Mouse (Mus musculus): Measurements from ENCODE around the gene Tspan18. TPM values are rescaled to one million over a fixed set of nuclear protein-coding genes. Genes with fewer than 3 reads are reported as not detected.

Gene Tspan18
- polyA plus RNA-seq, 1 experiment = 8.8 TPM

DNA sequence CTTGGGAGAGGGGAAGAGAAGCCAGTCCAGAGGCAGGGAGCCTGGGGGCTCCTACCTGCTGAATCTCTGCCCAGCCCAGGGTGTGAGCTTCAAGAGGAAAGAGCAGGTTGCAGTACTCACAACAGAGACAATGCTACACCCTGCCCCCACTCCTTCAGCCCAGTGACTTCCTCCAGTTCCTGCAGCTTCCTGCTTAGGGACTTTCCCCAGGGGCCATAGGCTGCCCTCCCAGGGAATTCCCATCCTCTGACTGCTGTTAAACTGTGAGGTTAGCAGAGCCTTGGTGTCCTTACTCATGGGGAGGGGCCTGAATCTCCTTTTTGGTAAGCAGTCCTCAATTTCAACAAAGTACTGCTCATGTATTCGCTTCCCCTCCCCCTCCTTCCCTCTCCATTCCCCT, 120.1 kb downstream of the Tspan18 start:
- Histone ChIP-seq H3K9me3 (peaks cover 20% of the 10 kb centered on the region), H3K4me1 (peaks cover 61% of the 10 kb centered on the region), H3K36me3 (replicated peaks; ENCODE audit: low read length) (peaks cover 33% of the 10 kb centered on the region), H3K27me3 (replicated peaks) (peaks cover 65% of the 10 kb centered on the region), H3K4me3 (replicated peaks) (peak overlapping the region; percentile 38)
- TF ChIP-seq GATA1 (IDR thresholded peaks at IDR 0.05; ENCODE audit: borderline replicate concordance, low read length) (no peak), FLI1 (IDR thresholded peaks at IDR 0.05; ENCODE audit: low read length) (no peak)

GRCm38 (mm10) chr2:93212865-93213264, 121.4 kb downstream of the Tspan18 start:
- Histone ChIP-seq H3K27me3 (replicated peaks) (peaks cover 68% of the 10 kb centered on the region), H3K9me3 (peaks cover 20% of the 10 kb centered on the region), H3K4me3 (replicated peaks) (peak overlapping the region; percentile 38), H3K4me1 (peaks cover 49% of the 10 kb centered on the region), H3K36me3 (replicated peaks; ENCODE audit: low read length) (peaks cover 40% of the 10 kb centered on the region)
- no peak for TF ChIP-seq GATA1 (IDR thresholded peaks at IDR 0.05; ENCODE audit: borderline replicate concordance, low read length)
- no peak for TF ChIP-seq FLI1 (IDR thresholded peaks at IDR 0.05; ENCODE audit: low read length)

- no peak overlapping the region for H3K4me3 ChIP-seq (replicated peaks)
- H3K4me1 ChIP-seq = peaks cover 44% of the 10 kb centered on the region
- peaks cover 20% of the 10 kb centered on the region for H3K9me3 ChIP-seq
- peaks cover 68% of the 10 kb centered on the region for H3K27me3 ChIP-seq (replicated peaks)
- TF ChIP-seq FLI1 (IDR thresholded peaks at IDR 0.05; ENCODE audit: low read length) (no peak), GATA1 (IDR thresholded peaks at IDR 0.05; ENCODE audit: borderline replicate concordance, low read length) (no peak)
- peaks cover 42% of the 10 kb centered on the region for H3K36me3 ChIP-seq (replicated peaks; ENCODE audit: low read length)
These were observed 121.9 kb downstream of the Tspan18 start for GRCm38 (mm10) chr2:93212386-93212785.

DNA sequence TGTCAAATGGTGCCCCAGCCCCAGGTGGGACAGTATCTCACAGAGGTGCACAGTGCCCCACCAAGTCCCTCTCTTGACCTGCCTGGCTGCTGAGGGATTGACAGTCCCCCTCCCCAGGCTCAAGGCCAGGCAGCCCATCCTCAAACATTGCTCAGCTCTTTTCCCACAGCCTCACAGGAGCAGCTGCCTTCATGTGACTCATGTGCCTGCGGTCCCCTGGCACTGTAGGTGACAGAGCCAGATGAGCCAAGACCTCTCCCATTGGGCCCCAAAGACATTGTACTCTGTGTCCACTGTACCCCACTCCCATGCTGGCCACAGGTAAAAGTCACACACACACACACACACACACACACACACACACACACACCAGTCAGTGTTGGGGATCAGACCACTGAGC, 128.2 kb downstream of the Tspan18 start:
- TF ChIP-seq FLI1 (IDR thresholded peaks at IDR 0.05; ENCODE audit: low read length) (no peak), GATA1 (IDR thresholded peaks at IDR 0.05; ENCODE audit: borderline replicate concordance, low read length) (no peak)
- H3K4me3 ChIP-seq (replicated peaks) = no peak overlapping the region
- H3K4me1 ChIP-seq = peaks cover 3% of the 10 kb centered on the region
- H3K27me3 ChIP-seq (replicated peaks) = peaks cover 85% of the 10 kb centered on the region
- peaks cover 57% of the 10 kb centered on the region for H3K36me3 ChIP-seq (replicated peaks; ENCODE audit: low read length)
- H3K9me3 ChIP-seq = 0 out of 2 replicates have a peak, but pooled peaks cover under 1% of the 10 kb centered on the region

DNA sequence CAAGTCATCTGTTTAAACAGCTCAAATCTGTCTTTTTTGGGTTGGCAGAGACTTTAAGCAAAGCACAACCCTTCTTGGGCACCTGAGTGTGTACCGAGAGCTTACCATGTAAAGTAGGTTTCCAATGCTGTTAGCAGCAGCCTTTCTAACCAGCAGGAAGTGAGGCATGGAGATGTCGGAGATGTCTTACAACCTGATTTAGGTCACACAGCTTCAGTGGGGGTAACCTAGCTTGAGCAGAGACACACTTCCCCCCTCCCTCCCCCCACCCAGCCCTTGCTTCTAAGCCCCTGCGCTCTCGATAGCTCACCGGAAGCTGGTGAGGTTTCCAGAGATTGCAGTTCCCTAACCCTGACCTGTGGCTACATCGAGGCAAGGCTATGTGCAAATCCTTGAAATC, 129.7 kb downstream of the Tspan18 start:
- H3K36me3 ChIP-seq (replicated peaks; ENCODE audit: low read length) = peaks cover 44% of the 10 kb centered on the region
- peaks cover 82% of the 10 kb centered on the region for H3K27me3 ChIP-seq (replicated peaks)
- H3K4me3 ChIP-seq (replicated peaks) = no peak overlapping the region
- H3K9me3 ChIP-seq = no peaks in the 10 kb centered on the region
- TF ChIP-seq FLI1 (IDR thresholded peaks at IDR 0.05; ENCODE audit: low read length) (no peak), GATA1 (IDR thresholded peaks at IDR 0.05; ENCODE audit: borderline replicate concordance, low read length) (no peak)
- H3K4me1 ChIP-seq = peaks cover under 1% of the 10 kb centered on the region; the same call in 1 of the 2 replicates

- Histone ChIP-seq H3K27me3 (replicated peaks) (peaks cover 76% of the 10 kb centered on the region), H3K4me3 (replicated peaks) (no peak overlapping the region), H3K9me3 (no peaks in the 10 kb centered on the region), H3K36me3 (replicated peaks; ENCODE audit: low read length) (peaks cover 41% of the 10 kb centered on the region), H3K4me1 (peaks cover 10% of the 10 kb centered on the region)
- TF ChIP-seq GATA1 (IDR thresholded peaks at IDR 0.05; ENCODE audit: borderline replicate concordance, low read length) = no peak
- no peak for TF ChIP-seq FLI1 (IDR thresholded peaks at IDR 0.05; ENCODE audit: low read length)
These were observed 130.6 kb downstream of the Tspan18 start for GRCm38 (mm10) chr2:93203682-93204081.

DNA sequence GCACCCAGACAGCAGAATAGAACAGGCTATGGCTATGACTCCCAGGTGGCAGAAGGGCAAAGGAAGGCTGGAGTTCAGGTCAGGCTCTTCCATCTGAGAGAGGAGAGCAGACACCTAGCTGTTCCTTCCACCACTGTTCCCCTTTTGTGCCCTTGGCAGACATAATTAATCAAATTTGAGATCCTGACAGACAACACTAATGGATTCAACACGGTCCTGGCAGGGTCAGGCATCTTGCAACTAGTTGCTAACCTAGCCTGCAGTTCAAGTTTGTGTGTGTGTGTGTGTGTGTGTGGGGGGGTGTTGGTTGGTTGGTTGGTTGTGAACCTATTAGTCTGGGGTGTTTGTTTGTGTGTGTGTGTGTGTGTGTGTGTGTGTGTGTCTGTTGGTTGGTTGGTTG, 131.5 kb downstream of the Tspan18 start:
- no peaks in the 10 kb centered on the region for H3K9me3 ChIP-seq
- H3K4me1 ChIP-seq = peaks cover 10% of the 10 kb centered on the region
- no peak overlapping the region for H3K4me3 ChIP-seq (replicated peaks)
- H3K27me3 ChIP-seq (replicated peaks) = peaks cover 76% of the 10 kb centered on the region
- no peak for TF ChIP-seq GATA1 (IDR thresholded peaks at IDR 0.05; ENCODE audit: borderline replicate concordance, low read length)
- TF ChIP-seq FLI1 (IDR thresholded peaks at IDR 0.05; ENCODE audit: low read length) = no peak
- peaks cover 32% of the 10 kb centered on the region for H3K36me3 ChIP-seq (replicated peaks; ENCODE audit: low read length)

DNA sequence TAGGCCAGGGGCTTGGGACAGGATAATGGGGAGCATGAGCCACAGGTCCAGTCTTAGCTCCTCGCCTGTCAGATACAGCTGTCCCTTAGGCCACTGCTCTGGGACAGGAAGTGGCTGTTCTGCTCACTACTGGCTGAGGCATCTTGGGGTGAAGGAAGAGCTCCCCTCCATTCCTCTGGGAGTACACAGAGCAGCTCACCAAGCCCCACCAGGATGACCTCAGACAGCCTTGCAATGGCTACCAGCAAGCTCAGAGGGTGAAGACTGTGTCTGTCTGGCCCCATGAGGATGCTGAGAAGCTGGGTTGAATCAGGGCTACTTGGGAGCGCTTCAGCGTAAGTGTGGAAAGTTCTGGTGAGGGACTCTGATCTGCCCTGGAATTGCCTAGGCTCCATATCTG, 132.3 kb downstream of the Tspan18 start:
- Histone ChIP-seq H3K27me3 (replicated peaks) (peaks cover 75% of the 10 kb centered on the region), H3K4me3 (replicated peaks) (no peak overlapping the region), H3K9me3 (no peaks in the 10 kb centered on the region), H3K4me1 (peaks cover 10% of the 10 kb centered on the region), H3K36me3 (replicated peaks; ENCODE audit: low read length) (peaks cover 31% of the 10 kb centered on the region)
- no peak for TF ChIP-seq GATA1 (IDR thresholded peaks at IDR 0.05; ENCODE audit: borderline replicate concordance, low read length)
- TF ChIP-seq FLI1 (IDR thresholded peaks at IDR 0.05; ENCODE audit: low read length) = no peak

DNA sequence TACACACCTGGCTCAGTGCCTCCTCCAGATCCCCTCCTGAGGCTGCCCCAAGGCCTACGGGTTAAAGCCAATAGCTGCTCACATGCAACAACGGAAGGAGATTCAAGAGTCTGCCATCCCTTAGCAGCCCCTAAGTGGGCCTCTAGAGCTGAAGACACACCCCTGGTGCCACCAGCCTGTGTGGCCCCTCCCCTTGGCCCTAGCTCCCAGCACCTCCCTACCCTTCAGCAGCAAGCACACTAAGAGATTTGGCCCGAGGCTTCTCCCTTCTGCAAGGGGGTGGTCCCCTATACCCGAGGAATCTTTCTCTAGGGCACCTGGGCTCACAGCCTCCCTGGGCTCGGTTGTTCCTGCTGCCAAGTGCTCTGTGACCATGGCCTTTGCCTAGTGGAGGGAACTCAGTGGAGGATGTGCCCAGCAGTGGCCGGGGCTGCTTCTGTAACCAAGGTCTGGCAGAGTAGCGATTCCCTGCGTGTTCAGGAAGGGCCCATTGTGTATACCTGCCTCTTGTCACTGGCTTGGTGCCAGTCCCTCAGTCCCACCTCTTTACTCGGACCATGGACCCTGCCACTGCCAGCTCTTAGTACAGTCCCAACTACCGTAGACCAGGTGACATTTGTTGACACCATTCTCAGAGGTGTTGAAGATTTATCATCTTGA, 133.5 kb downstream of the Tspan18 start:
- no peak overlapping the region for H3K4me3 ChIP-seq (replicated peaks)
- TF ChIP-seq FLI1 (IDR thresholded peaks at IDR 0.05; ENCODE audit: low read length) = no peak
- TF ChIP-seq GATA1 (IDR thresholded peaks at IDR 0.05; ENCODE audit: borderline replicate concordance, low read length) = no peak
- peaks cover 27% of the 10 kb centered on the region for H3K36me3 ChIP-seq (replicated peaks; ENCODE audit: low read length)
- peaks cover 10% of the 10 kb centered on the region for H3K4me1 ChIP-seq
- peaks cover 78% of the 10 kb centered on the region for H3K27me3 ChIP-seq (replicated peaks)
- H3K9me3 ChIP-seq = no peaks in the 10 kb centered on the region

GRCm38 (mm10) chr2:93199531-93199974, 134.8 kb downstream of the Tspan18 start:
- Histone ChIP-seq H3K9me3 (no peaks in the 10 kb centered on the region), H3K4me3 (replicated peaks) (no peak overlapping the region), H3K36me3 (replicated peaks; ENCODE audit: low read length) (peaks cover 14% of the 10 kb centered on the region), H3K27me3 (replicated peaks) (peaks cover 77% of the 10 kb centered on the region), H3K4me1 (peaks cover 10% of the 10 kb centered on the region)
- TF ChIP-seq GATA1 (IDR thresholded peaks at IDR 0.05; ENCODE audit: borderline replicate concordance, low read length) (no peak), FLI1 (IDR thresholded peaks at IDR 0.05; ENCODE audit: low read length) (no peak)
